Mouse (Mus musculus) stomach, embryonic 16.5 days (tissue): Measurements from ENCODE around the gene Cd9. TPM values are rescaled to one million over a fixed set of nuclear protein-coding genes. Genes with fewer than 3 reads are reported as not detected.

Experiments used
- ATAC-seq: fragments of 200-750 bp; cut with Nextera tagmentation; 2 replicates; pipeline ENCODE4 v1.8.0; 2017; ENCODE audit warnings: moderate number of reproducible peaks, moderate TSS enrichment; ENCODE audit not compliant: insufficient read depth, low FRiP score
- H3K27ac ChIP-seq: fragments of 300-500 bp; sonication (generic); 2 replicates; pipeline ENCODE4 v1.5.1; 2014; ENCODE audit warnings: low read length
- H3K27me3 ChIP-seq: fragments of 300-500 bp; sonication (generic); 2 replicates; pipeline ENCODE4 v1.6.1; 2014; ENCODE audit warnings: low read length, control low read depth, mixed read lengths; ENCODE audit not compliant: control insufficient read depth, insufficient read depth
- H3K36me3 ChIP-seq: fragments of 300-500 bp; sonication (generic); 2 replicates; pipeline ENCODE4 v1.6.1; 2014; ENCODE audit warnings: low read length; ENCODE audit not compliant: control insufficient read depth, insufficient read depth
- H3K4me1 ChIP-seq: fragments of 300-500 bp; sonication (generic); 2 replicates; pipeline ENCODE4 v1.6.1; 2014; ENCODE audit warnings: low read length, control low read depth, mixed read lengths; ENCODE audit not compliant: control insufficient read depth, insufficient read depth
- H3K4me2 ChIP-seq: fragments of 300-500 bp; sonication (generic); 2 replicates; pipeline ENCODE4 v1.6.1; 2014; ENCODE audit warnings: low read depth, low read length, mixed read lengths
- H3K4me3 ChIP-seq: fragments of 300-500 bp; sonication (generic); replicated peaks from 2 replicates; pipeline ENCODE4 v1.5.1; 2014; ENCODE audit warnings: mild to moderate bottlenecking, low read length
- H3K9ac ChIP-seq: fragments of 300-500 bp; sonication (generic); 2 replicates; pipeline ENCODE4 v1.6.1; 2014; ENCODE audit warnings: low read length
- H3K9me3 ChIP-seq: fragments of 300-500 bp; sonication (generic); replicated peaks from 2 replicates; pipeline ENCODE4 v1.6.1; 2016; ENCODE audit warnings: low read length, control low read depth; ENCODE audit not compliant: control insufficient read depth
- WGBS: fragments of 180-500 bp; shearing (Covaris S2); extraction: QIAGEN DNeasy Blood & Tissue Kit; methylation state at CpG from one replicate; pipeline ENCODE4 v1.1.7; 2014; 5-methylcytosine and 5-hydroxymethylcytosine counted together
- polyA plus RNA-seq: library from polyadenylated mRNA; unstranded; fragments of >200 nt; fragmentation: Nextera tagmentation; extraction: Ambion mirVana; gene quantifications from 2 replicates; pipeline ENCODE4 v1.2.1, GENCODE M21; 2015

Gene Cd9
- polyA plus RNA-seq, 1 experiment from 2014 or later, result 452 TPM

GRCm38 (mm10) chr6:125509783-125510182 lies 15.2 kb upstream of the Cd9 start:
- Histone ChIP-seq H3K4me2 (no peak overlapping the region), H3K36me3 (no peaks in the 10 kb centered on the region), H3K27me3 (no peaks in the 10 kb centered on the region), H3K9ac (no peak overlapping the region), H3K4me1 (peaks cover 9% of the 10 kb centered on the region; the same call in 1 of the 2 replicates), H3K9me3 (no peaks in the 10 kb centered on the region), H3K4me3 (no peak overlapping the region), H3K27ac (no peak overlapping the region)
- WGBS, result 76% methylated on average over 3 of the region's 3 CpGs
- no peak for ATAC-seq

- H3K4me2 ChIP-seq, result no peak overlapping the region
- WGBS, result 91% methylated on average over 4 of the region's 4 CpGs
Measured at GRCm38 (mm10) chr6:125506427-125506826, 11.8 kb upstream of the Cd9 start.

DNA sequence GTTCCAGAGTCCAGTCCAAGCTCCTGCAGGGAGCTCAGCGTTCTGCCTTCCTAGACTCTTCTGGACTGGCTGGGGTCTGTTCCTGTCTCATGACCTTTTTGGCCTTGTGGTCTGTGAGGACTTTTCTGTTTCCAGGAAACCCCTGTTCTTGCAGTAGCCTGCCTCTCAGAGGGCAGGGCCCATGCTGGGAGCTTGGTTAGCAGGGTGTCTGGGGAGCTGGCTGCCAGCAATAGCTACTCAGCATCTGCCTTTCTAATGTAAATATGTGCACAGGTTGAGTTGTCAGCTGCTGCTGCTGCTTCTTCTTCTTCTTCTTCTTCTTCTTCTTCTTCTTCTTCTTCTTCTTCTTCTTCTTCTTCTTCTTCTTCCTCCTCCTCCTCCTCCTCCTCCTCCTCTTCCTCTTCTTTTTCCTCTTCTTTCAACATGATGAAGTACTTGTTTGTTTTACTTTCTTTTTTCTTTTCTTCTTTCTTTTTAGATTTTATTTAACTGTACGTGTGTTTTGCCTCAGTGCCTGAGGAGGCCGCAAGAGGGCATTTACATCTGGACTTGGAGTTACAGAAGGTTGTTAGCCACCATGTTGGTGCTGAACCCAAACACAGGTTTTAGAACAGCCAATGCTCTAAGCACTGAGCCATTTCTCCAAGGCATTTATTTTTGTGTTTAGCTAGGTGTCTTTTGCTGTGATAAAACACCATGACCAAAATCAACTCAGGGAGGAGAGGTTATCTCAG lies 10.2 kb upstream of the Cd9 start:
- WGBS, result 54% methylated on average over 3 of the region's 3 CpGs
- Histone ChIP-seq H3K9ac (no peak overlapping the region), H3K4me1 (no peaks in the 10 kb centered on the region), H3K27ac (no peak overlapping the region), H3K9me3 (no peaks in the 10 kb centered on the region), H3K4me2 (no peak overlapping the region), H3K4me3 (no peak overlapping the region), H3K27me3 (no peaks in the 10 kb centered on the region), H3K36me3 (no peaks in the 10 kb centered on the region)
- ATAC-seq, result no peak

More at GRCm38 (mm10) chr6:125506427-125506826, 11.8 kb upstream of the Cd9 start:
- no peaks in the 10 kb centered on the region for H3K27me3 ChIP-seq
- no peak overlapping the region for H3K4me3 ChIP-seq
- H3K9me3 ChIP-seq, result no peaks in the 10 kb centered on the region
- no peaks in the 10 kb centered on the region for H3K36me3 ChIP-seq
- H3K9ac ChIP-seq, result no peak overlapping the region
- H3K27ac ChIP-seq, result no peak overlapping the region
- ATAC-seq, result no peak
- H3K4me1 ChIP-seq, result no peaks in the 10 kb centered on the region

DNA sequence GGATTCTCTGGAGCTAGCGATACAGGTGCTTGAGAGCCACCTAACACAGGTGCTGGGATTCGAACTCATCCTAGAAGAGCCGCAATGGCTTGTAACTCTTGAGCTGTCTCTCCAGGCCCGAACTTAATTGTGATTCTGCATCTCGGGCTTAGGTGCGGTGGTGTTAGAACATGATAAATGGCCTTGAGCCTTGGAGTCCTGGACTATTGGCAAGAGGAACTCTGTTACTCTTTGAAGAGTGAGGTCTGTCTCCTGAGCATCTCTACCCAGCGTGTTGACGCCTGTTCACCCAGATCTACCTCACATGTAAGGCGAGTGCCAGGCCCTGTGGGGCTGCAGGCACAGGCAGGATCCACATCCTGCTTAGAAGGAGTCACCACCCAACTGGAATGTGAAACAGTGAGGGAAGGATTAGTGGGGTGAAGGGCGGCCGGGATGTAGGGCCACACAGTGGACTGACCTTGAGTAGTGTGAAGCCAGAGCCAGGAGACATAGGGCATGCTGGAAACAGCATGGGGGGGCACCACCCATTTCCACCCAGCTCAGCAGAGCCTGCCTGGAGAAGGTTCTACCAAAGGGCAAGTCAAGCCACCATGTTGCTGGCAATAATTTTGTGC lies 8.7 kb upstream of the Cd9 start:
- Histone ChIP-seq H3K4me2 (no peak overlapping the region), H3K9me3 (no peaks in the 10 kb centered on the region), H3K27me3 (no peaks in the 10 kb centered on the region), H3K9ac (no peak overlapping the region), H3K4me1 (no peaks in the 10 kb centered on the region), H3K27ac (no peak overlapping the region), H3K4me3 (no peak overlapping the region), H3K36me3 (no peaks in the 10 kb centered on the region)
- 84% methylated on average over 11 of the region's 11 CpGs for WGBS
- ATAC-seq, result peak; percentile 53; the same call in 1 of the 2 replicates

DNA sequence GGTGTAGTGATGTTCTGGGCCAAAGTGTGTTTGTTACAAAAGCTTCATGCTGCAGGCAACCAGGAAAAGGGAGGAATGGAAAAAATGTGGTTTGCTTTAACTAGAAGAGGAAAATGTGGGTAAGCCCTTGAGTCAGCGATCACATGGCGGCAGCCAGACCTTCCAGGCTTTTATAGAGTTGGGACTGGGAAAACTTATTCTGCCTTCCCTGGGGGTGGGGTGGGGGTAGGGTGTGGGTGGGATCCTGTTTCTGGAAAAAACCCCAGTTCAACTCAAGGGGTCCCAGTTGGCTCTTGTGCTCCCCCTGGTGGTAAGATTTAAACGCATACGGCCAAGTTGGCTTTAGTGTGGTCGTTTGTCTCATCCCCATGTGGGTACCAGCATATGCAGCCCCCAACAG lies 3.5 kb upstream of the Cd9 start:
- Histone ChIP-seq H3K36me3 (no peaks in the 10 kb centered on the region), H3K27me3 (no peaks in the 10 kb centered on the region), H3K4me1 (no peaks in the 10 kb centered on the region), H3K9ac (no peak overlapping the region), H3K4me3 (no peak overlapping the region), H3K9me3 (no peaks in the 10 kb centered on the region), H3K27ac (no peak overlapping the region), H3K4me2 (no peak overlapping the region)
- 33% methylated on average over 5 of the region's 5 CpGs for WGBS
- ATAC-seq, result no peak

DNA sequence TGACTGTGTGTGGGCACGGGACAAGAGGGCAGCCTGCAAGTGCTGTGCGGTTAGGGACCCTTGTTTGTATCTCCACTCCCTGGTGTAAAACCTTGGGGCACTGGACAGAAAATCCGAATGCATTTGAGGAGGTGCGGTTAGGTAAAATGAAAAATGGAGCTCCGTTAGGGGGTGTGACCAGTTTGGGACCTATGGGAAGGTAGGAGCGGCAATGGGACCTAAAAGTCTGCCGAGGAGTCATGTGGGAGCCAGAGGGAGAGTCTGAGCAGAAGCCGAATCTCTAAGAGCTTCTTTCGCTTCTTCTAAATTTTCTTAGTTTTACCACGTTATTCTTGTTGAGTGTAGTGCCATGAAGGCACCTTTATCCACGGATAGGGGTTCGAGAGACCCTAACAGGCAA lies 1.8 kb upstream of the Cd9 start:
- no peaks in the 10 kb centered on the region for H3K36me3 ChIP-seq
- H3K9ac ChIP-seq, result no peak overlapping the region
- H3K4me1 ChIP-seq, result no peaks in the 10 kb centered on the region
- H3K4me2 ChIP-seq, result no peak overlapping the region
- no peak overlapping the region for H3K4me3 ChIP-seq
- WGBS, result 87% methylated on average over 12 of the region's 12 CpGs
- H3K27me3 ChIP-seq, result no peaks in the 10 kb centered on the region
- ATAC-seq, result no peak
- H3K9me3 ChIP-seq, result no peaks in the 10 kb centered on the region
- no peak overlapping the region for H3K27ac ChIP-seq

DNA sequence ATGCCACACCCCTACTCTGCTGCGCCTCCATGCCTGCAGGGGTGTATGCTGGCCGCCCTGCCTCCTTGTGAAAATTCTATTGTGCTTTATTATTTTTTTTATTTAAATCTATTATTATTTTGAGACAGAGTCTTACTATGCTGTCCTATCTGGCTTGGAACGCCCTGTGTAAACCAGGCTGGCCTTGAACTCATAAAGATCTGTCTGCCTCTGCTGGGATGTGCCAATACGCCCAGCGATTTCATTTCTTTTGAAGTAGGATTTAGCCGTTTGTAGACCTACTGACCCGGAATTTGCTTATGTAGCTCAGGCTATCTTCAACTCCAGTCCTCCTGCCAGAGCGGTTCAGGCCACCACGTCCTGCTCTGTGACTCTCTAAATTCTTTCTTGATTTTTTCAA lies 770 bp upstream of the Cd9 start:
- Histone ChIP-seq H3K9ac (no peak overlapping the region), H3K4me2 (peak overlapping the region; percentile 67), H3K36me3 (no peaks in the 10 kb centered on the region), H3K27ac (peak overlapping the region; percentile 88), H3K4me1 (no peaks in the 10 kb centered on the region), H3K27me3 (no peaks in the 10 kb centered on the region), H3K9me3 (no peaks in the 10 kb centered on the region), H3K4me3 (no peak overlapping the region)
- 57% methylated on average over 9 of the region's 9 CpGs for WGBS
- no peak for ATAC-seq

DNA sequence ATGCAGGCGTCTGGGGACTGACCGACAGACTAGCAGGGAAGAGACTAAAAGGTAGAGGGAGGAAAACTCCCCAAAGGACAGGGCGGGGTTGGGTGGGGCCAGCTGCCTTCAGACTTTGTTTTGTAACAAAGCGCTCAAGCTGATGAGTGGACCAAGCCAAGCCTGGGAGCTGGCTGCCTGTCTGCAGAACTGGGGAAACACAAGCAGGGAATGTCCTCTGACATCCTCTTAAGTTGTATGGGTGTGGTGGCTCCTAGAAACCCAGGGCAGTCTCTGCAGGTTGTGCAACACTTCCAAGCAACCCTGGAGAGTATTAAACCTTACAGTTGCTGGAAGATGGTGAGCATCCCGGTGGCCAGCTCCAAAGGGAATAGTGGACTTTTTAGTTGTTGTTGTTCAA lies 1.4 kb downstream of the Cd9 start:
- WGBS, result 46% methylated on average over 5 of the region's 5 CpGs
- H3K4me3 ChIP-seq, result peak overlapping the region; percentile 79
- peak overlapping the region; percentile 67 for H3K4me2 ChIP-seq
- H3K4me1 ChIP-seq, result 0 out of 2 replicates have a peak, but pooled peaks cover 5% of the 10 kb centered on the region
- H3K9ac ChIP-seq, result peak overlapping the region; percentile 89
- ATAC-seq, result no peak
- H3K9me3 ChIP-seq, result no peaks in the 10 kb centered on the region
- no peaks in the 10 kb centered on the region for H3K27me3 ChIP-seq
- H3K36me3 ChIP-seq, result no peaks in the 10 kb centered on the region
- H3K27ac ChIP-seq, result peak overlapping the region; percentile 91

- Histone ChIP-seq H3K27ac (peak overlapping the region; percentile 91), H3K4me2 (peak overlapping the region; percentile 67), H3K4me1 (0 out of 2 replicates have a peak, but pooled peaks cover 5% of the 10 kb centered on the region), H3K9me3 (no peaks in the 10 kb centered on the region), H3K4me3 (peak overlapping the region; percentile 79), H3K9ac (peak overlapping the region; percentile 89), H3K27me3 (no peaks in the 10 kb centered on the region), H3K36me3 (no peaks in the 10 kb centered on the region)
- no peak for ATAC-seq
- WGBS, result 61% methylated on average over 6 of the region's 6 CpGs
Measured at GRCm38 (mm10) chr6:125492664-125493063, 1.9 kb downstream of the Cd9 start.
